Mouse (Mus musculus) hindbrain, embryonic 10.5 days (tissue): Measurements from ENCODE around the gene Rtl6. TPM values are rescaled to one million over a fixed set of nuclear protein-coding genes. Genes with fewer than 3 reads are reported as not detected.

Experiments used
- DNase-seq: peaks from one replicate; pipeline ENCODE4 v3.0.0-alpha.2; 2017; ENCODE audit warnings: low spot score
- H3K27ac ChIP-seq: fragments of 300-500 bp; sonication (generic); 2 replicates; pipeline ENCODE4 v1.5.1; 2016; ENCODE audit warnings: mild to moderate bottlenecking, moderate library complexity
- H3K27me3 ChIP-seq: fragments of 300-500 bp; sonication (generic); 2 replicates; pipeline ENCODE4 v1.6.1; 2016; ENCODE audit warnings: mild to moderate bottlenecking; ENCODE audit not compliant: poor library complexity, insufficient read depth, severe bottlenecking
- H3K36me3 ChIP-seq: fragments of 300-500 bp; sonication (generic); 2 replicates; pipeline ENCODE4 v1.6.1; 2016; ENCODE audit warnings: mild to moderate bottlenecking, moderate library complexity
- H3K4me1 ChIP-seq: fragments of 300-500 bp; sonication (generic); replicated peaks from 2 replicates; pipeline ENCODE4 v1.6.1; 2016; ENCODE audit warnings: mild to moderate bottlenecking
- H3K4me3 ChIP-seq: fragments of 300-500 bp; sonication (generic); 2 replicates; pipeline ENCODE4 v1.5.1; 2016; ENCODE audit warnings: mild to moderate bottlenecking, moderate library complexity
- H3K9me3 ChIP-seq: fragments of 300-500 bp; sonication (generic); 2 replicates; pipeline ENCODE4 v1.6.1; 2016; ENCODE audit warnings: mild to moderate bottlenecking, moderate library complexity
- WGBS: fragments of 180-500 bp; shearing (Covaris S2); methylation state at CpG from one replicate; pipeline ENCODE4 v1.1.7; 2016; 5-methylcytosine and 5-hydroxymethylcytosine counted together
- polyA plus RNA-seq: library from polyadenylated mRNA; unstranded; fragments of >200 nt; fragmentation: Nextera tagmentation; extraction: Ambion mirVana; gene quantifications from 2 replicates; pipeline ENCODE4 v1.2.1, GENCODE M21; 2016

Rtl6 gene
- polyA plus RNA-seq, 1 experiment from 2014 or later: 38.2 TPM

- no peaks in the 10 kb centered on the region; the same call in 1 of the 2 replicates for H3K9me3 ChIP-seq
- 48% methylated on average over 4 of the region's 4 CpGs for WGBS
Observed at GRCm38 (mm10) chr15:84577019-84577418, 19.4 kb upstream of the Rtl6 start.

GRCm38 (mm10) chr15:84566568-84567110 lies 9.0 kb upstream of the Rtl6 start:
- WGBS: 71% methylated on average over 17 of the region's 17 CpGs
- no peaks in the 10 kb centered on the region for H3K4me1 ChIP-seq
- H3K36me3 ChIP-seq: no peaks in the 10 kb centered on the region
- no peaks in the 10 kb centered on the region for H3K27me3 ChIP-seq
- no peak overlapping the region for H3K27ac ChIP-seq
- no peak overlapping the region for H3K4me3 ChIP-seq
- peaks cover 3% of the 10 kb centered on the region; the same call in 1 of the 2 replicates for H3K9me3 ChIP-seq
- no peak for DNase-seq

More at GRCm38 (mm10) chr15:84577019-84577418, 19.4 kb upstream of the Rtl6 start:
- Histone ChIP-seq H3K27ac (no peak overlapping the region), H3K4me1 (peaks cover 6% of the 10 kb centered on the region), H3K4me3 (no peak overlapping the region), H3K27me3 (no peaks in the 10 kb centered on the region), H3K36me3 (no peaks in the 10 kb centered on the region)
- DNase-seq: no peak

GRCm38 (mm10) chr15:84561501-84561900 lies 3.9 kb upstream of the Rtl6 start:
- Histone ChIP-seq H3K27me3 (peaks cover 10% of the 10 kb centered on the region), H3K36me3 (peaks cover 6% of the 10 kb centered on the region), H3K27ac (no peak overlapping the region), H3K4me1 (peaks cover 15% of the 10 kb centered on the region), H3K4me3 (no peak overlapping the region), H3K9me3 (peaks cover 8% of the 10 kb centered on the region)
- DNase-seq: no peak
- 82% methylated on average over 2 of the region's 2 CpGs for WGBS

DNA sequence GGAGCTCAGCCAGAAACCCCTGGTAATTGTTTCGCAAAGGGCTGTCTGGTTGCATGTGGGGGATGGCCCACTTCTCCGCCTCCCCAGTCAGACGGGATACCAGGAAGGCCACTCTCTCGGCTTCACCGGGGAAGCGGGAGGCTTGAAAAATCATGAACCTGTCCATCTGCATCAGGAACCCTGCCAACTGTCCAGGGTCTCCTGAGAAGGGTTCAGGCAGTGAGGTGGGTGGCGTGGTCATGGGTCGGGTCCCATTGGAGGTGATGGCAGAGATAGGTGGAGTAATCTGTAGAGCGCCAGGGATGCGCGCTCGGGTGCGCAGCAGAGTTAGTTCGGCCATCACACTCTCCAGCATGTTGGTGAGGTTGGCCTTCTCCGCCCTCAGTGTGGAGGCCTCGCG lies 949 bp downstream of the Rtl6 start:
- DNase-seq: no peak
- WGBS: 96% methylated on average over 17 of the region's 17 CpGs
- Histone ChIP-seq H3K4me3 (peak overlapping the region; percentile 68), H3K27me3 (peaks cover 10% of the 10 kb centered on the region), H3K9me3 (peaks cover 11% of the 10 kb centered on the region), H3K36me3 (peaks cover 43% of the 10 kb centered on the region), H3K27ac (peak overlapping the region; percentile 97), H3K4me1 (peaks cover 44% of the 10 kb centered on the region)

- H3K4me3 ChIP-seq: no peak overlapping the region
- peaks cover 2% of the 10 kb centered on the region; the same call in 1 of the 2 replicates for H3K9me3 ChIP-seq
- H3K36me3 ChIP-seq: peaks cover 33% of the 10 kb centered on the region
- H3K27ac ChIP-seq: no peak overlapping the region
- DNase-seq: no peak
- no peaks in the 10 kb centered on the region for H3K27me3 ChIP-seq
- 85% methylated on average over 4 of the region's 4 CpGs for WGBS
- peaks cover 27% of the 10 kb centered on the region for H3K4me1 ChIP-seq
Observed at GRCm38 (mm10) chr15:84551065-84551464, 6.6 kb downstream of the Rtl6 start.

DNA sequence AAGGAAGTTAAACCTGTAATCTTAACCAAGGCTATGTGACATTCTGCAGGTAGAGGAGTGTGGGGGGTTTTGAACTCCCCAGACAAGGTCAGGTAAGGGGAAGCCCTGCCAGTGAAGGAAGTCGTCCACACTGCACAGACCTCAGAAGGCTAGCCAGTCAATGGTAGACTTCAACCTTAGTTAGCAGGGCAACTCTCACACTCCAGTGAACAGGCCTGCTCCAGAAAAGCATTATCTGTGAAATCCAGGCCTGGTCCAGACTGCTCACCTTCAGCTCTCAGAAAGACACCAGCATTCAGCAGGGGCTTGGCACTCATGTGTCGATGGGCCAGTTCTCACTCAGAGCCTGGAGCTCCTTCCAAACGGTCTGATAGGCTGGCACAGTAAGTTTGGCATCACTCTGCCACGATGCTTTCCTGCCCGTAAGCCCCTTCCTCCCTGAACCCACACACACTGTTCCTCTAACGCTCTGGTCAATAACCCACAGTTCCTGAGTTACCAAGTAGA lies 8.3 kb downstream of the Rtl6 start:
- peaks cover 16% of the 10 kb centered on the region for H3K36me3 ChIP-seq
- H3K27ac ChIP-seq: no peak overlapping the region
- no peak overlapping the region for H3K4me3 ChIP-seq
- H3K4me1 ChIP-seq: peaks cover 18% of the 10 kb centered on the region
- no peaks in the 10 kb centered on the region for H3K27me3 ChIP-seq
- no peaks in the 10 kb centered on the region for H3K9me3 ChIP-seq
- DNase-seq: no peak
- WGBS: 86% methylated on average over 6 of the region's 6 CpGs

GRCm38 (mm10) chr15:84546028-84546427 lies 11.6 kb downstream of the Rtl6 start:
- WGBS: 93% methylated on average over 3 of the region's 3 CpGs
- Histone ChIP-seq H3K9me3 (no peaks in the 10 kb centered on the region), H3K27me3 (no peaks in the 10 kb centered on the region), H3K27ac (no peak overlapping the region), H3K36me3 (no peaks in the 10 kb centered on the region), H3K4me1 (peaks cover 12% of the 10 kb centered on the region), H3K4me3 (no peak overlapping the region)
- no peak for DNase-seq

GRCm38 (mm10) chr15:84541175-84541574 lies 16.4 kb downstream of the Rtl6 start:
- Histone ChIP-seq H3K9me3 (no peaks in the 10 kb centered on the region), H3K36me3 (no peaks in the 10 kb centered on the region), H3K27ac (no peak overlapping the region), H3K27me3 (no peaks in the 10 kb centered on the region), H3K4me1 (peaks cover 14% of the 10 kb centered on the region), H3K4me3 (no peak overlapping the region)
- DNase-seq: no peak
- 68% methylated on average over 5 of the region's 5 CpGs for WGBS

DNA sequence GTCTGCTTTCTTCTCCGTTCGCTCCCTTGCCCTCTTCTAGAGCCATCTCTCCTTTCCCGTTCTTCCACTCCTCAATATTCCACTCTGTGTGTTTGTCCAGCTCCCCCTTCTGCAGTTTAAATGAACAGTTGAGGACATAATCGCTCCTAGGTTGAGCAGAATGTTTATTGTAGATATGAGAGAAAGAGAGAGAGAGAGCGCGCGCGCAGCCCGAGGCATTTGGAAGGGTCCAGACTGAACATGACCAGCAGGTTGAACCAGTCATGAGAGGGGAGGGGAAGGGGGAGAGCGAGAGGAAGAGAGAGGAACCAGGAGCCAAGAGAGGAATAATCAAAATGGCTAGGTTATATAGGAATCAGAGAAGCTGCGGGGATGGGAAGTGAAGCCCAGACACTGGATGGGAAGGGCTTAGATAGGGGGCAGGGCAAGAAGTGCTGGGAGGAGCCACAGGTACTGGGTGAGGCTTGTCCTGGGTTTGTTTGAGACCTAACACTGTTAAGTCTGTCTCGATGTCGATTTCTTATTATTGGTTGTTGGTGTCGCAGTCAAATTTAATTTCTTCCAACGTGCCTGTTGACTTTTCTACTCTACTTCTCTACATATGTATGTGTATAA lies 18.5 kb downstream of the Rtl6 start:
- Histone ChIP-seq H3K9me3 (peaks cover 9% of the 10 kb centered on the region; the same call in 1 of the 2 replicates), H3K4me1 (peaks cover 7% of the 10 kb centered on the region), H3K27ac (no peak overlapping the region), H3K4me3 (no peak overlapping the region), H3K36me3 (no peaks in the 10 kb centered on the region), H3K27me3 (no peaks in the 10 kb centered on the region; the same call in 1 of the 2 replicates)
- WGBS: 79% methylated on average over 15 of the region's 15 CpGs
- DNase-seq: no peak

GRCm38 (mm10) chr15:84537117-84537516 lies 20.5 kb downstream of the Rtl6 start:
- 93% methylated on average over 10 of the region's 10 CpGs for WGBS
- Histone ChIP-seq H3K4me3 (no peak overlapping the region), H3K27me3 (no peaks in the 10 kb centered on the region; the same call in 1 of the 2 replicates), H3K27ac (no peak overlapping the region), H3K9me3 (peaks cover 13% of the 10 kb centered on the region; the same call in 1 of the 2 replicates), H3K4me1 (peaks cover 15% of the 10 kb centered on the region), H3K36me3 (no peaks in the 10 kb centered on the region)
- DNase-seq: no peak

DNA sequence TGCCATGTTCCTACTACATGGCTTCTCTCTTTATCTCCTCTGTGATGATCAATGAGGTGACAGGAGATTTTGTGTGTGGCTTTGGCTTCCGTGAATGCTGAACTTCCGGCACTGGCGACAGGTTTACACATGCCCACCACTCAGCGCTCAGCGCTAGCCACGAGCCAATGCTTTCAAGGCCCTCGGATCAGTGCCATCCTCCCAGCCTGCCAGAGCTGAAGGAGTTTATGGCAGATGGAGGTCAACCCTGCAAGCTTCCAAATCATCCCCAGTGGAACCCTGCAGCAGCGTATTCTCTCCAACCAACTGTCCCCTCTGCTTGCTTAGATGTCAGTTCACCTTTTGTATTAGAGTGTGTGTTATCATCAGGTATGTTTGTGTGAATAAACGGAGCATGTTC lies 21.0 kb downstream of the Rtl6 start:
- Histone ChIP-seq H3K27ac (no peak overlapping the region), H3K4me3 (no peak overlapping the region), H3K9me3 (peaks cover 13% of the 10 kb centered on the region; the same call in 1 of the 2 replicates), H3K4me1 (peaks cover 16% of the 10 kb centered on the region), H3K36me3 (no peaks in the 10 kb centered on the region), H3K27me3 (no peaks in the 10 kb centered on the region; the same call in 1 of the 2 replicates)
- DNase-seq: no peak
- WGBS: 95% methylated on average over 9 of the region's 9 CpGs

GRCm38 (mm10) chr15:84535953-84536352 lies 21.7 kb downstream of the Rtl6 start:
- Histone ChIP-seq H3K4me1 (peaks cover 14% of the 10 kb centered on the region), H3K36me3 (no peaks in the 10 kb centered on the region), H3K27me3 (no peaks in the 10 kb centered on the region; the same call in 1 of the 2 replicates), H3K4me3 (no peak overlapping the region), H3K9me3 (peaks cover 13% of the 10 kb centered on the region; the same call in 1 of the 2 replicates), H3K27ac (no peak overlapping the region)
- 96% methylated on average over 2 of the region's 2 CpGs for WGBS
- DNase-seq: no peak

DNA sequence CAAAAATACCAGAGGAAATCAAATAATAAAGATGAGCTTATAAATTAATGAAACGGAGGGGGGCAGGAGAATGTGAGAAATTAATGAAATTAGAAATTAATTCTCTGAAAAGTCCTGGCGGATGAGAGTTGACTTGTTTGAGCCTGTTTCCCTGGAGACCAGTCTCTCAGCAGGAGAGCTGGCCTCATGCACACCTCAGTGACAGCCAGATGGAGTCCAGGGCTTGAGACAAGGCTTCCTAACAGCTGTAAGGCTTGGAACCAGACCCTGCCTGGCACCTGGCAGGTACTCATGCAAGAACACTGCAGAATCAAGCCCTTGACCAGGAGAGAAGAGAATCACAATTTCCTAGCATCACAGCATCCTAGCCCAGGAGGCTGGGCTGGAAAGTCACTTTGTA lies 25.4 kb downstream of the Rtl6 start:
- Histone ChIP-seq H3K27ac (peak overlapping the region; percentile 18; the same call in 1 of the 2 replicates), H3K4me1 (peaks cover 24% of the 10 kb centered on the region), H3K9me3 (peaks cover 13% of the 10 kb centered on the region; the same call in 1 of the 2 replicates), H3K27me3 (no peaks in the 10 kb centered on the region; the same call in 1 of the 2 replicates), H3K4me3 (no peak overlapping the region), H3K36me3 (no peaks in the 10 kb centered on the region)
- 76% methylated on average over 2 of the region's 2 CpGs for WGBS
- no peak for DNase-seq
